Mouse (Mus musculus): ENCODE results near the gene Bach2. TPM values are rescaled to one million over a fixed set of nuclear protein-coding genes. Genes with fewer than 3 reads are reported as not detected.
A peak's percentile ranks its signal among the peaks of the same experiment; 100 is the strongest.

The Bach2 gene
- polyA plus RNA-seq, 1 experiment from 2014 or later = 5.8 TPM

- no peak for ATAC-seq (ENCODE audit: insufficient number of reproducible peaks, low FRiP score, low TSS enrichment, low read depth)
- no peak overlapping the region for H3K9ac ChIP-seq
- H3K4me1 ChIP-seq = peaks cover 3% of the 10 kb centered on the region; the same call in 1 of the 2 replicates
- H3K9me3 ChIP-seq = peaks cover 2% of the 10 kb centered on the region; the same call in 1 of the 2 replicates
- no peaks in the 10 kb centered on the region for H3K36me3 ChIP-seq
- 59% methylated on average over 6 of the region's 6 CpGs for WGBS
- H3K27ac ChIP-seq = no peak overlapping the region
- no peak overlapping the region for H3K4me3 ChIP-seq
- no peak overlapping the region for H3K4me2 ChIP-seq
- no peaks in the 10 kb centered on the region for H3K27me3 ChIP-seq
Measured at GRCm38 (mm10) chr4:32464540-32464939, 225.9 kb downstream of the Bach2 start.

- WGBS = 80% methylated on average over 8 of the region's 8 CpGs
- no peak for ATAC-seq (ENCODE audit: insufficient number of reproducible peaks, low FRiP score, low TSS enrichment, low read depth)
- Histone ChIP-seq H3K4me3 (no peak overlapping the region), H3K9ac (no peak overlapping the region), H3K9me3 (peaks cover 3% of the 10 kb centered on the region; the same call in 1 of the 2 replicates), H3K4me2 (no peak overlapping the region), H3K27me3 (no peaks in the 10 kb centered on the region), H3K4me1 (peaks cover 3% of the 10 kb centered on the region; the same call in 1 of the 2 replicates), H3K36me3 (no peaks in the 10 kb centered on the region), H3K27ac (no peak overlapping the region)
Measured at GRCm38 (mm10) chr4:32466031-32466430, 227.4 kb downstream of the Bach2 start.

GRCm38 (mm10) chr4:32477977-32478660, 239.5 kb downstream of the Bach2 start:
- Histone ChIP-seq H3K36me3 (no peaks in the 10 kb centered on the region), H3K9ac (no peak overlapping the region), H3K4me1 (peaks cover 29% of the 10 kb centered on the region), H3K4me3 (no peak overlapping the region), H3K9me3 (no peaks in the 10 kb centered on the region), H3K27me3 (no peaks in the 10 kb centered on the region), H3K27ac (no peak overlapping the region), H3K4me2 (no peak overlapping the region)
- ATAC-seq (ENCODE audit: insufficient number of reproducible peaks, low FRiP score, low TSS enrichment, low read depth) = no peak
- 86% methylated on average over 6 of the region's 6 CpGs for WGBS

GRCm38 (mm10) chr4:32479231-32479630, 240.6 kb downstream of the Bach2 start:
- WGBS = 38% methylated on average over 3 of the region's 3 CpGs
- H3K27me3 ChIP-seq = no peaks in the 10 kb centered on the region
- no peak overlapping the region for H3K4me2 ChIP-seq
- no peaks in the 10 kb centered on the region for H3K36me3 ChIP-seq
- peaks cover 30% of the 10 kb centered on the region for H3K4me1 ChIP-seq
- H3K4me3 ChIP-seq = no peak overlapping the region
- no peak overlapping the region for H3K27ac ChIP-seq
- no peak for ATAC-seq (ENCODE audit: insufficient number of reproducible peaks, low FRiP score, low TSS enrichment, low read depth)
- no peak overlapping the region for H3K9ac ChIP-seq
- no peaks in the 10 kb centered on the region for H3K9me3 ChIP-seq

- Histone ChIP-seq H3K27me3 (no peaks in the 10 kb centered on the region), H3K4me3 (no peak overlapping the region), H3K4me2 (no peak overlapping the region), H3K36me3 (no peaks in the 10 kb centered on the region), H3K9ac (no peak overlapping the region), H3K9me3 (no peaks in the 10 kb centered on the region), H3K4me1 (peaks cover 30% of the 10 kb centered on the region), H3K27ac (no peak overlapping the region)
- WGBS = 75% methylated on average over 16 of the region's 16 CpGs
- ATAC-seq (ENCODE audit: insufficient number of reproducible peaks, low FRiP score, low TSS enrichment, low read depth) = no peak
Measured at GRCm38 (mm10) chr4:32479801-32480700, 241.4 kb downstream of the Bach2 start.

GRCm38 (mm10) chr4:32481366-32482055, 242.9 kb downstream of the Bach2 start:
- Histone ChIP-seq H3K27ac (no peak overlapping the region), H3K36me3 (no peaks in the 10 kb centered on the region), H3K27me3 (no peaks in the 10 kb centered on the region), H3K4me3 (no peak overlapping the region), H3K9me3 (no peaks in the 10 kb centered on the region), H3K4me2 (no peak overlapping the region), H3K9ac (no peak overlapping the region), H3K4me1 (peaks cover 31% of the 10 kb centered on the region)
- whole genome bisulfite sequencing = 27% methylated on average over 18 of the region's 18 CpGs
- no peak for ATAC-seq (ENCODE audit: insufficient number of reproducible peaks, low FRiP score, low TSS enrichment, low read depth)

GRCm38 (mm10) chr4:32482138-32482537, 243.5 kb downstream of the Bach2 start:
- ATAC-seq (ENCODE audit: insufficient number of reproducible peaks, low FRiP score, low TSS enrichment, low read depth) = no peak
- Histone ChIP-seq H3K27me3 (no peaks in the 10 kb centered on the region), H3K4me3 (no peak overlapping the region), H3K4me1 (peaks cover 37% of the 10 kb centered on the region), H3K4me2 (no peak overlapping the region), H3K9me3 (no peaks in the 10 kb centered on the region), H3K27ac (no peak overlapping the region), H3K9ac (no peak overlapping the region), H3K36me3 (no peaks in the 10 kb centered on the region)
- WGBS = 76% methylated on average over 8 of the region's 8 CpGs

- Histone ChIP-seq H3K9ac (no peak overlapping the region), H3K27me3 (no peaks in the 10 kb centered on the region), H3K4me2 (no peak overlapping the region), H3K9me3 (no peaks in the 10 kb centered on the region), H3K4me1 (peaks cover 40% of the 10 kb centered on the region), H3K4me3 (no peak overlapping the region), H3K36me3 (no peaks in the 10 kb centered on the region), H3K27ac (no peak overlapping the region)
- no peak for ATAC-seq (ENCODE audit: insufficient number of reproducible peaks, low FRiP score, low TSS enrichment, low read depth)
- 10% methylated on average over 8 of the region's 8 CpGs for WGBS
Measured at GRCm38 (mm10) chr4:32482936-32483335, 244.3 kb downstream of the Bach2 start.

- Histone ChIP-seq H3K4me1 (peaks cover 34% of the 10 kb centered on the region), H3K27me3 (no peaks in the 10 kb centered on the region), H3K4me3 (no peak overlapping the region), H3K27ac (no peak overlapping the region), H3K4me2 (no peak overlapping the region), H3K36me3 (no peaks in the 10 kb centered on the region), H3K9ac (no peak overlapping the region), H3K9me3 (no peaks in the 10 kb centered on the region)
- ATAC-seq (ENCODE audit: insufficient number of reproducible peaks, low FRiP score, low TSS enrichment, low read depth) = no peak
- WGBS = 31% methylated on average over 5 of the region's 5 CpGs
Measured at GRCm38 (mm10) chr4:32485848-32486247, 247.2 kb downstream of the Bach2 start.

GRCm38 (mm10) chr4:32486654-32487398, 248.2 kb downstream of the Bach2 start:
- H3K27ac ChIP-seq = 0 out of 2 replicates have a peak overlapping the region, but pooled peaks have one; percentile 1
- peaks cover 24% of the 10 kb centered on the region for H3K4me1 ChIP-seq
- ATAC-seq (ENCODE audit: insufficient number of reproducible peaks, low FRiP score, low TSS enrichment, low read depth) = peak; percentile 48; the same call in 1 of the 2 replicates
- WGBS = 46% methylated on average over 17 of the region's 17 CpGs
- H3K4me3 ChIP-seq = no peak overlapping the region
- H3K36me3 ChIP-seq = no peaks in the 10 kb centered on the region
- H3K27me3 ChIP-seq = no peaks in the 10 kb centered on the region
- H3K9ac ChIP-seq = no peak overlapping the region
- H3K9me3 ChIP-seq = no peaks in the 10 kb centered on the region
- H3K4me2 ChIP-seq = peak overlapping the region; percentile 42

- Histone ChIP-seq H3K4me3 (no peak overlapping the region), H3K9ac (no peak overlapping the region), H3K4me2 (no peak overlapping the region), H3K4me1 (peaks cover 10% of the 10 kb centered on the region), H3K27ac (no peak overlapping the region), H3K36me3 (no peaks in the 10 kb centered on the region), H3K9me3 (no peaks in the 10 kb centered on the region), H3K27me3 (no peaks in the 10 kb centered on the region)
- WGBS = 78% methylated on average over 1 of the region's 1 CpGs
- ATAC-seq (ENCODE audit: insufficient number of reproducible peaks, low FRiP score, low TSS enrichment, low read depth) = no peak
Measured at GRCm38 (mm10) chr4:32489186-32489585, 250.6 kb downstream of the Bach2 start.
